Mouse (Mus musculus) ES-E14 (cell line): ENCODE data around the gene Dync1li1. TPM values are rescaled to one million over a fixed set of nuclear protein-coding genes. Genes with fewer than 3 reads are reported as not detected.

Experiments
- DNase-seq: peaks from one replicate; pipeline ENCODE4 v3.0.0-alpha.2; 2013; ENCODE audit warnings: low read depth, low spot score
- H3K27ac ChIP-seq: 2 replicates; pipeline ENCODE4 v1.5.1; 2012; ENCODE audit warnings: low read depth, mild to moderate bottlenecking, low read length, moderate library complexity, mixed read lengths; ENCODE audit not compliant: poor library complexity, insufficient read depth, severe bottlenecking
- H3K36me3 ChIP-seq: 2 replicates; pipeline ENCODE4 v1.6.1; 2012; ENCODE audit warnings: mild to moderate bottlenecking, low read length, moderate library complexity, mixed read lengths; ENCODE audit not compliant: control insufficient read depth, poor library complexity, insufficient read depth, severe bottlenecking
- H3K4me1 ChIP-seq, 2 experiments: fragments of 150-350 bp in 1 of 2; sonication (generic) in 1 of 2; 2 replicates each; pipeline ENCODE4 v1.6.1; 2012; ENCODE audit warnings: low read length in 2 of 2, mild to moderate bottlenecking in 1 of 2, mixed read lengths in 1 of 2; ENCODE audit not compliant: control insufficient read depth in 2 of 2, insufficient read depth in 2 of 2, poor library complexity in 1 of 2
- H3K4me3 ChIP-seq, 2 experiments: fragments of 150-350 bp in 1 of 2; sonication (generic) in 1 of 2; 2 replicates each; pipeline ENCODE4 v1.5.1; 2012; ENCODE audit warnings: low read length in 2 of 2, low read depth in 1 of 2, mild to moderate bottlenecking in 1 of 2, mixed read lengths in 1 of 2; ENCODE audit not compliant: insufficient read depth in 1 of 2, poor library complexity in 1 of 2, severe bottlenecking in 1 of 2
- H3K9ac ChIP-seq: 2 replicates; pipeline ENCODE4 v1.6.1; 2012; ENCODE audit warnings: low read depth, mild to moderate bottlenecking, low read length, mixed read lengths; ENCODE audit not compliant: poor library complexity, insufficient read depth, severe bottlenecking
- H3K9me3 ChIP-seq: fragments of 150-350 bp; sonication (generic); 2 replicates; pipeline ENCODE4 v1.6.1; 2012; ENCODE audit warnings: low read depth, mild to moderate bottlenecking, low read length; ENCODE audit not compliant: control insufficient read depth, insufficient read depth
- CHD2 ChIP-seq: IDR thresholded peaks from 2 replicates; pipeline ENCODE4 v1.6.1; 2014; ENCODE audit warnings: mild to moderate bottlenecking, low read depth, low read length, inconsistent platforms
- HCFC1 ChIP-seq: IDR thresholded peaks from 2 replicates; pipeline ENCODE4 v1.6.1; 2012; ENCODE audit warnings: low read length, inconsistent platforms, borderline replicate concordance; ENCODE audit not compliant: insufficient read depth
- MAFK ChIP-seq: IDR thresholded peaks from 2 replicates; pipeline ENCODE4 v1.6.1; 2014; ENCODE audit warnings: mild to moderate bottlenecking, low read depth, low read length, inconsistent platforms; ENCODE audit not compliant: insufficient read depth
- ZC3H11A ChIP-seq: IDR thresholded peaks from 2 replicates; pipeline ENCODE4 v1.6.1; 2012; ENCODE audit warnings: low read depth, mild to moderate bottlenecking, inconsistent platforms, low read length, borderline replicate concordance
- ZNF384 ChIP-seq: IDR thresholded peaks from 2 replicates; pipeline ENCODE4 v1.6.1; 2012; ENCODE audit warnings: low read depth, low read length, inconsistent platforms
- in situ Hi-C, 2 experiments: fragments of 600-800 bp; cut with MboI; formaldehyde crosslinking; loops; one replicate each; pipeline ENCODE4 v1.15.1; 2025; ENCODE audit warnings: low sequenced_read_pairs in 2 of 2, inconsistent platforms in 1 of 2; ENCODE audit not compliant: unreplicated experiment in 2 of 2
- total RNA-seq: library from RNA; depleted of rRNA; stranded (reverse); fragments of 300-350 nt; gene quantifications from 2 replicates; pipeline ENCODE4 v1.2.3, GENCODE M21; 2012

Dync1li1 gene
- total RNA-seq, 1 experiment: 63.8 TPM

GRCm38 (mm10) chr9:114742731-114743130, 54.1 kb downstream of the Dync1li1 start:
- Histone ChIP-seq H3K36me3 (peaks cover 18% of the 10 kb centered on the region; the same call in 1 of the 2 replicates), H3K9me3 (no peaks in the 10 kb centered on the region), H3K4me1 (peaks cover 0 to 3% of the 10 kb centered on the region in 2 experiments; a peak in 2 of 4 replicates), H3K9ac (no peak overlapping the region), H3K27ac (no peak overlapping the region), H3K4me3 (no peak overlapping the region)
- TF ChIP-seq MAFK (no peak), ZC3H11A (no peak), HCFC1 (no peak), CHD2 (no peak), ZNF384 (no peak)
- in situ Hi-C loops: no loop called here
- DNase-seq: no peak

DNA sequence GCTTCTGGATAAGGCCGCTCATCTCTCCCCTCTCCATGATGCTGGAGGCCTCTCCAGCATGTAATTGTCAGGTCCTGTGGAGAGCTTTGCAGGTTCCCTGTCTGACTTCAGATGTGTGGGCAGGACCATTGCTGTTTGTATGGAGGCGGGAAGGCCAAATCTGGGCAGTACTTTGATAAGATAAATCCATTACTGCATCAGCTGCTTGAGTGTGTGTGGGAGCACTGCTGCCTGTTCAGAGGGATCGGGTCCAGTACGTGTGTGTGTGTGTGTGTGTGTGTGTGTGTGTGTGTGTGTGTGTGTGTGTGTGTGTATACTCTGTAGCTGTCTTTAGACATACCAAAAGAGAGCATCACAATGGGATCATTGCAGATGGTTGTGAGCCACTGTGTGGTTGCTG, 56.6 kb downstream of the Dync1li1 start:
- no peak overlapping the region for H3K4me3 ChIP-seq
- H3K36me3 ChIP-seq: peaks cover 18% of the 10 kb centered on the region; the same call in 1 of the 2 replicates
- TF ChIP-seq HCFC1: no peak
- no peak for TF ChIP-seq MAFK
- TF ChIP-seq ZNF384: no peak
- no peak for TF ChIP-seq CHD2
- TF ChIP-seq ZC3H11A: no peak
- H3K4me1 ChIP-seq: peaks cover 0 to 3% of the 10 kb centered on the region in 2 experiments; a peak in 2 of 4 replicates
- DNase-seq: no peak
- in situ Hi-C loops: no loop called here
- no peak overlapping the region for H3K9ac ChIP-seq
- no peak overlapping the region for H3K27ac ChIP-seq
- H3K9me3 ChIP-seq: no peaks in the 10 kb centered on the region

GRCm38 (mm10) chr9:114745654-114746053, 57.1 kb downstream of the Dync1li1 start:
- TF ChIP-seq ZNF384 (no peak), ZC3H11A (no peak), CHD2 (no peak), HCFC1 (no peak)

DNA sequence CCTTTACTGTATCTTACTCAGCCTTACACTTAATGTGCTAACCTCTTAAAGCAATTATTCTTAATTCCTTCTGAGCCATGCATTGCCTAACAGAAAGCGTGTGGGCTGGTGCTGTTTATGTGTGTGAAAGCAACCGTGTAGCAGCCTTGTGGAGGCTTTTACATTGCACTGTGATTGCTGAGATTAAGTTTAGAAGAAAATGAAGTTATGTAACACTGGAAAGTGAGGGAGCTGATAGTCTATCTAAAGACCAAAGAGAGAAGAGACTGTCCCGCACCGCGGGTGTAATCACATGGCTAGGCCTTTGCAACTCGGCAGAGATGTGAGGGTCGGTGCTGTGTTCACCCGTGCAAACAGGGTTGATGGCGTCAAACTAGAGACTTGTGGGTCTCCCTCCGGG, 58.4 kb downstream of the Dync1li1 start:
- H3K27ac ChIP-seq: no peak overlapping the region
- no peak overlapping the region for H3K9ac ChIP-seq
- DNase-seq: no peak
- in situ Hi-C loops: no loop called here
- H3K4me3 ChIP-seq: 0 out of 4 replicates have a peak overlapping the region, but pooled peaks of 1 of the 2 experiments have one; percentile 11
- TF ChIP-seq CHD2 (no peak), MAFK (no peak), HCFC1 (no peak), ZC3H11A (no peak), ZNF384 (no peak)
- H3K36me3 ChIP-seq: peaks cover 13% of the 10 kb centered on the region; the same call in 1 of the 2 replicates
- no peaks in the 10 kb centered on the region for H3K9me3 ChIP-seq
- H3K4me1 ChIP-seq: peaks cover 0 to 3% of the 10 kb centered on the region in 2 experiments; a peak in 2 of 4 replicates

More at GRCm38 (mm10) chr9:114745654-114746053, 57.1 kb downstream of the Dync1li1 start:
- Histone ChIP-seq H3K9me3 (no peaks in the 10 kb centered on the region), H3K9ac (no peak overlapping the region), H3K27ac (no peak overlapping the region), H3K4me1 (peaks cover 0 to 3% of the 10 kb centered on the region in 2 experiments; a peak in 2 of 4 replicates), H3K36me3 (peaks cover 15% of the 10 kb centered on the region; the same call in 1 of the 2 replicates), H3K4me3 (no peak overlapping the region)
- no peak for DNase-seq
- in situ Hi-C loops: no loop called here
